Mouse (Mus musculus) ES-Bruce4 (cell line): ENCODE measurements at regions not wholly inside any gene's neighbourhood (a gene's known extent, or its start where the extent isn't known, plus 50 kb on each side); places are given as distances from the start of the nearest gene placed in this dataset.

ENCODE experiments used
- CTCF ChIP-seq: IDR thresholded peaks from one replicate; pipeline ENCODE4 v1.8.1; 2011; ENCODE audit warnings: low read depth, low read length
- POLR2A ChIP-seq: IDR thresholded peaks from one replicate; pipeline ENCODE4 v1.8.1; 2011; ENCODE audit warnings: low read length; ENCODE audit not compliant: insufficient read depth

DNA sequence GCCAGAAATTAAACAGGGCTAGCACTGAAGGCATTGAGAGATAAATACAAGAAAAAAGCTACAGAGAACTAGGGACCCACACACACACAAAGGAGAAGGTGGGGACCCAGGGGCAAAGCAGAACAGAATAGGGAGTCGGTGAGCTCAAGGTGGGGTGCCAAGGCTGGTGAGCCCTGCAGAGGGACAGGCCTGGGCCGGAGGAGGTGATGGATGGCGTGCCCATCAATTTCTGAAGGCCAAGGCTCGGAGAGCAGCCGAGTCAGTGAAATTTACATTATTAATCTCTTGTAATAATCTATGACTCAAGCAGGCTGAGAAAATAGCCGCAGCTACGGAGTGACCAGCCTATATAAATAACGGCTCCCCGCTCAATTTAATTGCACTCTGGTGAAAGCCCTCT is 218.5 kb upstream of the Mvb12b start:
- TF ChIP-seq POLR2A (no peak), CTCF (no peak)
